In genomic region chr5:138280829-138281228, GRCm38 (mm10) we compare ENCODE assay signal across 16 mouse cellular contexts. TPM values are rescaled to one million over a fixed set of nuclear protein-coding genes. Genes with fewer than 3 reads are reported as not detected.
DNase-seq lines count a peak whose midpoint lies in the region; ATAC-seq lines count a peak whose summit lies in the region.
"Had no signal": no experiment of that assay in that cellular context is flagged by ENCODE, and none has a peak within 500 bp of the region (broad histone marks: within the 10 kb centered on the region; RNA-seq: fewer than 3 reads in every experiment).

No protein-coding gene starts in this region.

- H3K9ac ChIP-seq in heart, embryonic 13.5 days: no peak overlapping the region
- no peak overlapping the region for H3K9ac ChIP-seq in neural tube, embryonic 15.5 days (replicated peaks)
- H3K9ac ChIP-seq: lung, embryonic 15.5 days had no signal

- no peak overlapping the region for H3K27ac ChIP-seq in heart, embryonic 13.5 days (replicated peaks)
- H3K27ac ChIP-seq in neural tube, embryonic 15.5 days (replicated peaks): no peak overlapping the region
- H3K27ac ChIP-seq: lung, embryonic 15.5 days had no signal

- H3K4me2 ChIP-seq in heart, embryonic 13.5 days: no peak overlapping the region
- H3K4me2 ChIP-seq in neural tube, embryonic 15.5 days: peak overlapping the region; percentile 78

- H3K4me1 ChIP-seq in heart, embryonic 13.5 days: peaks cover 17% of the 10 kb centered on the region
- peaks cover 55% of the 10 kb centered on the region for H3K4me1 ChIP-seq in megakaryocyte, embryonic 14.5 days
- H3K4me1 ChIP-seq in neural tube, embryonic 15.5 days: peaks cover 38% of the 10 kb centered on the region

- H3K4me3 ChIP-seq in heart, embryonic 13.5 days: peak overlapping the region; percentile 70; the same call in 1 of the 2 replicates
- peak overlapping the region; percentile 47 for H3K4me3 ChIP-seq in megakaryocyte, embryonic 14.5 days (replicated peaks)
- peak overlapping the region; percentile 61 for H3K4me3 ChIP-seq in neural tube, embryonic 15.5 days (replicated peaks)

- peaks cover 11% of the 10 kb centered on the region; the same call in 1 of the 2 replicates for H3K36me3 ChIP-seq in heart, embryonic 13.5 days
- H3K36me3 ChIP-seq in megakaryocyte, embryonic 14.5 days (replicated peaks; ENCODE audit: low read length): no peaks in the 10 kb centered on the region
- peaks cover 7% of the 10 kb centered on the region for H3K36me3 ChIP-seq in neural tube, embryonic 15.5 days
- H3K36me3 ChIP-seq: lung, embryonic 15.5 days had no signal

- peaks cover 8% of the 10 kb centered on the region; the same call in 1 of the 2 replicates for H3K9me3 ChIP-seq in heart, embryonic 13.5 days
- peaks cover 10% of the 10 kb centered on the region for H3K9me3 ChIP-seq in megakaryocyte, embryonic 14.5 days
- H3K9me3 ChIP-seq in neural tube, embryonic 15.5 days (replicated peaks): no peaks in the 10 kb centered on the region

- peaks cover 8% of the 10 kb centered on the region for H3K27me3 ChIP-seq in heart, embryonic 13.5 days (replicated peaks)
- H3K27me3 ChIP-seq in megakaryocyte, embryonic 14.5 days (replicated peaks): peaks cover 27% of the 10 kb centered on the region
- H3K27me3 ChIP-seq in neural tube, embryonic 15.5 days (replicated peaks): no peaks in the 10 kb centered on the region
- H3K27me3 ChIP-seq: lung, embryonic 15.5 days had no signal

- no peak for ATAC-seq in heart, embryonic 13.5 days (ENCODE audit: extremely low read depth, insufficient number of reproducible peaks, low FRiP score, low TSS enrichment)
- no peak for ATAC-seq in megakaryocyte, adult 5-6 weeks (ENCODE audit: poor library complexity, severe bottlenecking)
- ATAC-seq in neural tube, embryonic 15.5 days (ENCODE audit: low FRiP score): no peak

- 85% methylated on average over 15 of the region's 15 CpGs for WGBS in heart, embryonic 13.5 days
- 93% methylated on average over 15 of the region's 15 CpGs for WGBS in neural tube, embryonic 15.5 days

- DNase-seq in heart, adult 8-10 months (ENCODE audit: low spot score): no peak
- DNase-seq in ZHBTc4 (ENCODE audit: low read depth, low spot score): peak; percentile 34
- DNase-seq in spleen, postnatal 14 days (ENCODE audit: low spot score in 2 of 2): no peak
- no peak for DNase-seq in lung, postnatal 25 days (ENCODE audit: low spot score)
- DNase-seq: heart, postnatal 36 days; kidney, postnatal 10 days; left cerebral cortex, postnatal 4 days had no signal

RNA-seq across cellular contexts. Expression of gene Stag3, which starts 0.8 kb away (rescaled TPM):
- 1.6 and 2.5 TPM in 2 replicates for polyA plus RNA-seq in heart, embryonic 13.5 days (2015; fragmentation: Nextera tagmentation; extraction: Ambion mirVana)
- total RNA-seq in heart, adult 8-10 months (2022): not detected
- 0.66 and 9.2 TPM in 2 replicates for polyA plus RNA-seq in megakaryocyte, embryonic 14.5 days (2012; ENCODE audit: insufficient read depth, low replicate concordance)
- 11.6 and 14.8 TPM in 2 replicates for total RNA-seq in megakaryocyte, adult 5-6 weeks (2015)
- total RNA-seq in megakaryocyte, adult 5-6 weeks (2017): 12.5 and 26.0 TPM in 2 replicates
- polyA plus RNA-seq in neural tube, embryonic 15.5 days (2015; fragmentation: Nextera tagmentation; extraction: Ambion mirVana): 10.1 and 12.5 TPM in 2 replicates
- total RNA-seq: CH12.LX; heart, postnatal 36 days had no signal

RNA-seq across cellular contexts. Expression of gene Gpc2, which starts 1.0 kb away (rescaled TPM):
- 9.3 and 9.7 TPM in 2 replicates for polyA plus RNA-seq in heart, embryonic 13.5 days (2015; fragmentation: Nextera tagmentation; extraction: Ambion mirVana)
- total RNA-seq in heart, adult 8-10 months (2022): under 1 TPM in 2 of 4 experiments, not detected in 2; 0.22 to 0.34 TPM
- polyA plus RNA-seq in megakaryocyte, embryonic 14.5 days (2012; ENCODE audit: insufficient read depth, low replicate concordance): 2.6 and 3.1 TPM in 2 replicates
- 0.25 and 1.3 TPM in 2 replicates for total RNA-seq in megakaryocyte, adult 5-6 weeks (2015)
- total RNA-seq in megakaryocyte, adult 5-6 weeks (2017): 3.1 and 3.6 TPM in 2 replicates
- 101 and 134 TPM in 2 replicates for polyA plus RNA-seq in neural tube, embryonic 15.5 days (2015; fragmentation: Nextera tagmentation; extraction: Ambion mirVana)
- total RNA-seq: CH12.LX had no signal

RNA-seq across cellular contexts. Expression of gene Gm43720, which starts 1.1 kb away (rescaled TPM):
- 0.04 and 0.06 TPM in 2 replicates for polyA plus RNA-seq in heart, embryonic 13.5 days (2015; fragmentation: Nextera tagmentation; extraction: Ambion mirVana)
- total RNA-seq in heart, adult 8-10 months (2022): not detected
- not detected in 2 replicates for polyA plus RNA-seq in megakaryocyte, embryonic 14.5 days (2012; ENCODE audit: insufficient read depth, low replicate concordance)
- not detected in 2 replicates for total RNA-seq in megakaryocyte, adult 5-6 weeks (2015)
- not detected in 2 replicates for total RNA-seq in megakaryocyte, adult 5-6 weeks (2017)
- 0.04 and 0.27 TPM in 2 replicates for polyA plus RNA-seq in neural tube, embryonic 15.5 days (2015; fragmentation: Nextera tagmentation; extraction: Ambion mirVana)
- total RNA-seq: adrenal gland, postnatal 4 days; CH12.LX; heart, postnatal 36 days; layer of hippocampus, postnatal 25 days had no signal
- polyA plus RNA-seq: urinary bladder, adult 2 months had no signal

RNA-seq across cellular contexts. Expression of gene Gal3st4, which starts 8.2 kb away (rescaled TPM):
- polyA plus RNA-seq in heart, embryonic 13.5 days (2015; fragmentation: Nextera tagmentation; extraction: Ambion mirVana): 0.64 and 1.0 TPM in 2 replicates
- under 1 TPM in 1 of 4 experiments, not detected in 3; 0.17 TPM for total RNA-seq in heart, adult 8-10 months (2022)
- not detected in 2 replicates for polyA plus RNA-seq in megakaryocyte, embryonic 14.5 days (2012; ENCODE audit: insufficient read depth, low replicate concordance)
- total RNA-seq in megakaryocyte, adult 5-6 weeks (2015): not detected in 2 replicates
- not detected in 2 replicates for total RNA-seq in megakaryocyte, adult 5-6 weeks (2017)
- polyA plus RNA-seq in neural tube, embryonic 15.5 days (2015; fragmentation: Nextera tagmentation; extraction: Ambion mirVana): 3.2 and 3.6 TPM in 2 replicates

RNA-seq across cellular contexts. Expression of gene BC037034, which starts 17.0 kb away (rescaled TPM):
- polyA plus RNA-seq in heart, embryonic 13.5 days (2015; fragmentation: Nextera tagmentation; extraction: Ambion mirVana): 2.9 and 3.0 TPM in 2 replicates
- 1 to 10 TPM; 2.7 to 4.4 (median 3.4) TPM for total RNA-seq in heart, adult 8-10 months (2022)
- 49.9 and 62.5 TPM in 2 replicates for polyA plus RNA-seq in megakaryocyte, embryonic 14.5 days (2012; ENCODE audit: insufficient read depth, low replicate concordance)
- 51.5 and 53.9 TPM in 2 replicates for total RNA-seq in megakaryocyte, adult 5-6 weeks (2015)
- total RNA-seq in megakaryocyte, adult 5-6 weeks (2017): 49.2 and 54.9 TPM in 2 replicates
- 16.9 and 19.2 TPM in 2 replicates for polyA plus RNA-seq in neural tube, embryonic 15.5 days (2015; fragmentation: Nextera tagmentation; extraction: Ambion mirVana)
